Mouse (Mus musculus) kidney, adult 18-20 months (tissue): ENCODE results near the gene Tulp2.
"Not testable (repeated sequence)": the region's sequence is repeated elsewhere in the genome, so short reads cannot be mapped to it uniquely, and the experiment has no call there.

Experiments
- DNase-seq: peaks from one replicate; pipeline ENCODE4 v3.0.0; 2021

Tulp2 gene

GRCm38 (mm10) chr7:45522957-45523676, 41.4 kb downstream of the Tulp2 start:
- no peak for DNase-seq

DNA sequence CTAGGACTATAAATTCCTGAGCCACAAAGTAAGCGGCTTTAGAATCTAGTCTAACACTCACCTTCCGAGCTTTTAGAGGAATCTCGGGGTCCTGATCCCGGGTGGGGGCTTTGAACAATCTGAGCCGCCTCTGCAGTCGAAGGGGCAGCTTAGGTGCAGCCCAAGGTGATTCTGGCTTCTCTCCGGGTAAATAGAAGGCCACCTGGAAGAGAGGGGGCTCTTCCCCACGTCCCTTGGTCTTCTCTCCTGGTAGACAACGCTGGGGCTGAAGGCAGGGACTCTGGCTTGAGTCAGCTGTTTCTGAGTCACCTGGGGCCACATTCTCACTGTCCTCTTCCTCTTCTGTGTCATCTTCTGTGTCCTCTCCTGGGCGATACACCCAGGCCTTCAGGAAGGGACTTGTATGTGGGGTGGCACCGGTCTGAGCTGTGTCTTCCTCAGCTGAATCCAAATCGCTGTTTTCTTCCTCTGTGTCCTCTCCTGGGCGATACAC, 42.0 kb downstream of the Tulp2 start:
- no peak for DNase-seq

GRCm38 (mm10) chr7:45524841-45525621, 43.4 kb downstream of the Tulp2 start:
- DNase-seq = peak; percentile 52

DNA sequence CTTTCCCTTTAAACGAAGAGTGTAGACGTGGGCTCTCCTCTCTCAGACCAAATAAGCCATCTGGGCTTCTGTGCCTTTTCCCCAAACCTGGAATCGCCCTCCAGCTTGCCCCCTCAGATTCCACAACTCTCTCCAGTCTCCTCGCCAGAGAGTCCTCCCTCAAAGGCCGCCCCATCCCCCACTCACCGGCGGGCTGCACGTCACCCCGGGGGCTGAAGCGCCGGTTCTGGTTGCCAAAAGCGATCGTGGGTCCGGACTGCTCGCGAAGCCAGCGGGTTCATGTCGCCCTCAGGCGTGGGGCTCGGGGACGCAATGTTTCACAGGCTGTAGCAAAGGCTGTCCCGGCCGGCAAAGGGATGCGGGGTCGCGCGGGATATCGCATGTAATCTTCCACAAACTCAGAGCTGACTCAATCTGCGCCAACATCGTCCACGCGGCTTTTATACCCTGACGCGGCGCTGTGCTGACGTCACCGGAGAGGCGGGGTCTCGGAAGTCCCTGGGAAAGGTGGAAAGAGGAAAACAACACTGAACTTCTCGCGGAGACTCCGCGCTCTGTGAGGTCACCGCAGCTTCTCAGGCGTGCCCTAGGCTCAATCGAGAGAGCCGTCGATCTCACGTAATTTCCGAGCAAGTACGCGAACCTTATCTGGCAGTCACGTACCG, 44.3 kb downstream of the Tulp2 start, which contains the start of the genes Ppp1r15a and Plekha4:
Gene Ppp1r15a, minus strand, starts transcription at position 460 of the 665 bp plus-strand sequence.
Gene Plekha4, plus strand, starts transcription at position 522 of the 665 bp plus-strand sequence.
- DNase-seq = peak; percentile 98

GRCm38 (mm10) chr7:45526474-45527120, 44.9 kb downstream of the Tulp2 start:
- DNase-seq = no peak

DNA sequence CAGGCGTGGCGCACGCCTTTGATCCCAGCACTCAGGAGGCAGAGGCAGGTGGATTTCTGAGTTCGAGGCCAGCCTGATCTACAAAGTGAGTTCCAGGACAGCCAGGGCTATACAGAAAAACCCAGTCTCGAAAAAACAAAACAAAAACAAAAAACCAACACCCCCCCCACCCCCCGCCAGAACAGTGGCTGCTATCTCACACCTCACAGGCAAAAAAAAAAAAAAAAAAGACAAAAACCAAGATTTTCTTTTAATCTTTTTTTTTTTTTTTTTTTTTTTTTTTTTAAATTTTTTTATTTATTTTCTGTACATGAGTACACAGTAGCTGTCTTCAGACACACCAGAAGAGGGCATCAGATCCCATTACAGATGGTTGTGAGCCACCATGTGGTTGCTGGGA, 45.5 kb downstream of the Tulp2 start:
- not testable (repeated sequence) for DNase-seq

GRCm38 (mm10) chr7:45529461-45529860, 47.8 kb downstream of the Tulp2 start:
- DNase-seq = no peak

DNA sequence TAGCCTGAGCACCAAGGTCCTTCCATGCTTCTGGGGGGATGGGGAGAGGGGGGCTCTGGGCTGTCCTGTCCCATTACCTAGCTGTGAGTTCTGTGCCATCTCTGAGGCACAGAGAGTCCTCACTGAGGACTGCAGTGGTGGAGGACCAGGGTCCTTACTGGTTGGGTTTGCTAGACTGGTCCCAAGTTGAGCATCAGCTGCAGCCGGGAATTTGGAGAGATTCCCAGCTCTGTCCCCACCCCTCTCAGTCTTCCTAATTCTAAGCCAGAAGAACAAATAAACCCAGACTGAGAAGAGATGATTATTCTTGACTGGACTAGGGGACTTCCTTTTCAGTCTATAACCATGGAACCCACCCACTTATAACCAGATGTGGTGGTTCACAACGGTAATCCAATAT, 49.0 kb downstream of the Tulp2 start:
- DNase-seq = no peak

- DNase-seq = no peak
Measured at GRCm38 (mm10) chr7:45535676-45536075, 54.0 kb downstream of the Tulp2 start.

DNA sequence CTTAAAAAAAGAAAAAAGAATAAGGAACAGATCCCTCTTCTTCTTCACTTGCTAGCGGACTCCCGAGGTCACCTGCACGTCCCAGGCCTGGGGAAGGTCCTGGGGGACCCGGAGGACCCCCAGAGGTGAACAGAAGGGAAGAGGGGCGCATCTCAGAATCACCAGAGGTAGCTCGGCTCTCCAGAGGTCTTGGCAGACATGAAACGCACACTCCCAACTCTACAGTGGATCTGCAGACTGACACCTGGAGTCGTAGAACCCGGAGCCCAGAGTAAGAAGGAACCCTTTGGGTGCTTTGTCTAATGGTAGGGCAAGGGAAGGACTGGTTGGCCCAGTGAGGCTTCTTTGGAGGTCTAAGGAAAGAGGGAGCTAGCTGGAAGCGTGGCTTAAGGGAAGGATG, 55.9 kb downstream of the Tulp2 start:
- no peak for DNase-seq

GRCm38 (mm10) chr7:45538163-45539041, 56.7 kb downstream of the Tulp2 start:
- peak; percentile 67 for DNase-seq

- DNase-seq = no peak
Measured at GRCm38 (mm10) chr7:45539095-45539494, 57.4 kb downstream of the Tulp2 start.

- DNase-seq = peak; percentile 40
Measured at GRCm38 (mm10) chr7:45540213-45540612, 58.5 kb downstream of the Tulp2 start.

DNA sequence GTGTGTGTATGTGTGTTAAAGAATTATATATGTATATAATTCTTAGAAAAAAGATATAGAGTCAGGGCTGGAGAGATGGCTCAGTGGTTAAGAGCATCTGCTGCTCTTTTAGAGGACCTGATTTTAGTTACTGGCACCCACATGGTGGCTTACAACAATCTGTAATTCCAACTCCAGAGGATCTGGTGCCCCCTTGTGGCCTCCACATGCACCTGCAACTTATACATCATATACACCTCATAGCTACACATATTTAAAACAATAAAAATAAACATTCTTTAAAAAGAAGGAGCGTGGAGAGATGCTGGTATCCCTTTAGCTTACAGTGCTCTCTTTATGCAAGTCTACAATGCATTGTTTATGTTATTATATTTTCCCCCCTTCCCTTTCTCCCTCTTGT, 62.8 kb downstream of the Tulp2 start:
- no peak for DNase-seq

DNA sequence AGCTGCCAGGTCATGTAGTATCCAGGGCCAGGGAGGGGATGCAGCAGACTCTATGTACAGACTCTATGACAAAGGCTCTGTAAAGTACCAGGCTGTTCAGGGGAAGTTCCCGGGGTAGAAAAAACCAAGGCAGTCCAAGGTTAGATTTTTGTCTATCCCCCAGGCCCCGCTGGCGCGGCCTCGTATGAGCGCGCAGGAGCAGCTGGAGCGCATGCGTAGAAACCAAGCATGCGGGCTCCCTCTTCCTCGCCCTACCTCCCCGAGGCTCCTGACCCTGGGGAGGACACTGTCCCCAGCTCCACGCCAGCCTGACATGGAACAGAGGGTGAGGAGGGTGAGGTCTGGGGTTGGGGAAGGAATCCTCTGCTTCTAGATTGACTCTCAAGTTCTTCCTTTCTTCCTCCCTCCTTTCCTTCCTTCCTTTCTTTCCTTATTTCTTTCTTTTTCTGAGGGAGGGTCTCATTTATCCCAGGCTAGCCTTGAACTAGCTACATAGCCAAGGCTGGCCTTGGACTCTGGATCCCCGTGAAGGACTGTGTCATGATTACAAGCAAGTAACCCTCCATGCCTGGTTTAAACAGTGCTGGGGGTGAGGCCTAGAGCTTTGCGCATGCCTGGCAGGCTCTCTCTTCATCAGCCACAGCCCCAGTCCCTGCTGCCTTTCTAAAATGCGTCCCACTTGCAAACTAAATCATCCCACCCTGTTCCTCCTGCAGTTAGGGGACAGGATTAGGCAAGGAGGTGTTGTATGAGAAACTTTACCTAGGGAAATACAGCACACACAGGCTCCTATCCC, 68.2 kb downstream of the Tulp2 start:
- no peak for DNase-seq

- no peak for DNase-seq
Measured at GRCm38 (mm10) chr7:45550821-45551511, 69.3 kb downstream of the Tulp2 start.

DNA sequence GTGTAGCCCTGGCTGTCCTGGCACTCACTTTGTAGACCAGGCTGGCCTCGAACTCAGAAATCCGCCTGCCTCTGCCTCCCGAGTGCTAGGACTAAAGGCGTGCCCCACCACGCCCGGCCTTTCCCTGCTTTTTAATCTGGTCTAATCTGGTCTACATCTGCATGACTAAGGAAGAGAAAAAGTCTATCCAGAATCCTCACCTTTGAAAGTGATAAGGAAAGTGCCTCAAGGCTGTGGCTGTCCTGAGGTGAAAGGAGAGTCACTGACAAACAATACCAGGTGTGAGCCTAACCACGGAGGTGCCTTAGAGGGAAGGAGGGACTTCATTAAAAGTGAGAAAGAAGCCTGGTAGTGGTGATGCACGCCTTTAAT, 69.8 kb downstream of the Tulp2 start:
- no peak for DNase-seq

DNA sequence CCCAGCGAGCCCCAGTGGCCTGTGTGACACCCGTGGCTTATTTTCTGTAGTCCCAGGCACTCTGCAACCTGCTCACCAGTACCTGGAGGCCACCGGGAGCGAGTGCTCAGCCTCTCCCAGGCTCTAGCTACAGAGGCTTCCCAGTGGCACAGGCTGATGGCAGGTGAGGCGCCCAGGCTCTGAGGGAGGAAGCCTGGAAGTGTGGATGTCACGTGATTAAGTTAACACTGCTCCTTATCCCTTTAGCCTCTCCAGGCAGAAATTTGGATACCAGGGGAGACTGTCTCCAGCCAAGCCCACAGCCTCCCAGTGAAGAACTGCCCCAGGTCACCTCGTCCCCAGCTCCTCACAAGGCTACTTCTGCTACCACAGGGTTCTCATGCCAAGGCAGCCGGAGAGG, 71.8 kb downstream of the Tulp2 start:
- no peak for DNase-seq

DNA sequence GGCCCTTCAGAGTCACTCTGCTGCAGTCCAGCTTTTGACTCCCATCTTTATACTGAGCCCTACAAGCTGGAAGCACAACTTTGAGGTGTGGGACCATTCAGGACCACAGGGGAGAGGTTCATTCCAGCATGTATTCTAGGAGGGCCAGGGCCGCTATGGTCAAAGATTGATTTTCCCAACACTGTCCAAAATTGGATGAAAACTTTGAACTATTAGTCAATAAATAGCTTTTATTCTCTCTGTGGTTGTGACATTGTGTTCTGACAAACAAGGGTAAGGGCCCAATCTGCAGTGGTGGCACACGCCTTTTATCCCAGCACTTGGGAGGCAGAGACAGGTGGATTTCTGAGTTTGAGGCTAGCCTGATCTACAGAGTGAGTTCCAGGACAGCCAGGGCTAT, 72.3 kb downstream of the Tulp2 start:
- DNase-seq = no peak

DNA sequence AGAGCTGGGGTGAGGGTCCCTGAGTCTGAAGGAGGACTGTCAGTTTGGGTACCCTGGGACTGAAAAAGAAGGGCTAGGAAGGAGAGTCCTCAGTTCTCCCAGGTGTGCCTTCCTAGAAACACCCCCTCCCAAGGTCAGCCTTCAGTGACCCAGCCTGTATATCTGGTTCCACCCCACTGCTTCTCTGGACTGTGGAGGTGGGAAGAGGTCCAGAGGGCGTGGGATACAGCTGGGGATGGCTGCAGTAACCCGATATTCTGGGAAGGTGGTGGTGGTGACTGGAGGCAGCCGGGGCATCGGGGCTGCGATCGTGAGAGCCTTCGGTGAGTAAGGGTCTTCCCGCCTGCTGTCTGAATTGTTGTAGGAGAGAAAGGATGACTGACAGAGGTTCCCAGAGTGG, 73.1 kb downstream of the Tulp2 start, which contains the start of gene Hsd17b14:
Gene Hsd17b14, plus strand, starts transcription at position 150 of the 400 bp plus-strand sequence.
- DNase-seq = no peak
